Mouse (Mus musculus) limb, embryonic 14.5 days (tissue): ENCODE measurements around the gene Rnf25. TPM values are rescaled to one million over a fixed set of nuclear protein-coding genes. Genes with fewer than 3 reads are reported as not detected.

Experiments used
- ATAC-seq: fragments of 200-750 bp; cut with Nextera tagmentation; 2 replicates; pipeline ENCODE4 v1.8.0; 2017; ENCODE audit warnings: low read depth, moderate number of reproducible peaks, moderate TSS enrichment; ENCODE audit not compliant: low FRiP score
- DNase-seq: peaks from one replicate; pipeline ENCODE4 v3.0.0-alpha.2; 2015; ENCODE audit warnings: low spot score
- H3K27ac ChIP-seq: fragments of 300-500 bp; sonication (generic); replicated peaks from 2 replicates; pipeline ENCODE4 v1.5.1; 2014; ENCODE audit warnings: low read depth, mild to moderate bottlenecking, low read length, moderate library complexity, mixed read lengths
- H3K27me3 ChIP-seq: fragments of 300-500 bp; sonication (generic); 2 replicates; pipeline ENCODE4 v1.6.1; 2014; ENCODE audit warnings: low read length, mixed read lengths; ENCODE audit not compliant: control insufficient read depth, insufficient read depth
- H3K36me3 ChIP-seq: fragments of 300-500 bp; sonication (generic); 2 replicates; pipeline ENCODE4 v1.6.1; 2014; ENCODE audit warnings: mild to moderate bottlenecking, low read length, moderate library complexity, mixed read lengths; ENCODE audit not compliant: control insufficient read depth, insufficient read depth
- H3K4me1 ChIP-seq: fragments of 300-500 bp; sonication (generic); 2 replicates; pipeline ENCODE4 v1.6.1; 2014; ENCODE audit warnings: antibody characterized with exemption, low read length, mixed read lengths; ENCODE audit not compliant: control insufficient read depth, insufficient read depth
- H3K4me2 ChIP-seq: fragments of 300-500 bp; sonication (generic); replicated peaks from 2 replicates; pipeline ENCODE4 v1.6.1; 2014; ENCODE audit warnings: low read depth, mild to moderate bottlenecking, low read length, moderate library complexity; ENCODE audit not compliant: severe bottlenecking
- H3K4me3 ChIP-seq: fragments of 300-500 bp; sonication (generic); replicated peaks from 2 replicates; pipeline ENCODE4 v1.5.1; 2014; ENCODE audit warnings: low read length
- H3K9ac ChIP-seq: fragments of 300-500 bp; sonication (generic); 2 replicates; pipeline ENCODE4 v1.6.1; 2014; ENCODE audit warnings: mild to moderate bottlenecking, low read depth, low read length, moderate library complexity; ENCODE audit not compliant: severe bottlenecking
- H3K9me3 ChIP-seq: fragments of 300-500 bp; sonication (generic); 2 replicates; pipeline ENCODE4 v1.6.1; 2016; ENCODE audit warnings: low read length; ENCODE audit not compliant: control insufficient read depth
- POLR2A ChIP-seq: fragments of 200-500 bp; IDR thresholded peaks from 2 replicates; pipeline ENCODE4 v1.8.0; 2012; ENCODE audit warnings: inconsistent platforms, mild to moderate bottlenecking, moderate library complexity, borderline replicate concordance; ENCODE audit not compliant: insufficient read depth, insufficient read length; ENCODE audit errors: extremely low read depth
- WGBS: fragments of 180-500 bp; shearing (Covaris S2); extraction: QIAGEN DNeasy Blood & Tissue Kit; methylation state at CpG from one replicate; pipeline ENCODE4 v1.1.7; 2014; 5-methylcytosine and 5-hydroxymethylcytosine counted together
- polyA plus RNA-seq, 2 experiments: library from polyadenylated mRNA; depleted of rRNA in 1 of 2; stranded (reverse) in 1 of 2; unstranded in 1 of 2; fragments of >200 nt; fragmentation: Nextera tagmentation in 1 of 2; extraction: Ambion mirVana in 1 of 2; gene quantifications; 2 replicates each; pipeline versions ENCODE4 v1.2.1 to v1.2.3; 2012 to 2014

Rnf25 gene
- polyA plus RNA-seq, 2 experiments = 7.1 to 132 TPM

DNA sequence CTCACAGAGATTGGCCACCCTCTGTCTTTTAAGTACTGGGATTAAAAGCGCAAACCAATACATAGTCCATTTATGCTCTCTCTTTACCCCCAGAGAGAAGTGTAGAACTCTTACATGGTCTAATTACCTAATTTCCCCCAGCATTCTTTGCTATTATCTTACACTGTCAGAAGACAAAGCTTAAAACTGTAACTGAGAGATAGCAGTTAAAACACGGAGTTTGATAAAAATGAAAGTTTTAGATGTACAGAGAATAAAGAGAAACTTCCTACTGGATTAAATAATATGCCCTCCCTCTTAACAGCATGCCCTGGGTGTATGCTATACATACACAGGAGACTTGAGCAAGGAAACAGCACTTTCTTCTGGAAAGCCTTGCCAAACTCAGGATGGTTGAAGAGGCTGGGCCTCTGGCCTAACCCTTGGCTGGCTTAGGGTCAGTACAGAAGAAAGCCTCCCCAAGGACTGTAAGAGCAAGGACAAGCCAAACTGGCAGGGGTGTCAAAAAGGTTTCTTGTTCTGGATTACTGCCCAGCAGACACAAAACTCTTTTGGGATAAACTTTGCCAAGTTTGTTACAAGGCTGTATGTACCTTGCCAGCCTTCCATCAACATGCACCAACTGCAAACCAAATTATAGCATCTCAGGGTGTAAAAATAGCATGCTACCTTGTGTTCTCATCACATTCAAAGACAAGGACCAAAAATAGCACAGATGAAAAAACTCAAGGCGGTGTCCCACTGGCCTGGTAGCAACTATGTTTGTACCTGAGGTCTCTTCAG lies 16.4 kb downstream of the Rnf25 start:
- TF ChIP-seq POLR2A = no peak
- Histone ChIP-seq H3K27ac (no peak overlapping the region), H3K9me3 (no peaks in the 10 kb centered on the region), H3K36me3 (peaks cover 22% of the 10 kb centered on the region), H3K4me3 (no peak overlapping the region), H3K4me2 (no peak overlapping the region), H3K4me1 (peaks cover 12% of the 10 kb centered on the region; the same call in 1 of the 2 replicates), H3K27me3 (no peaks in the 10 kb centered on the region), H3K9ac (no peak overlapping the region)
- no peak for DNase-seq
- ATAC-seq = no peak
- WGBS = 92% methylated on average over 3 of the region's 3 CpGs

- no peak overlapping the region for H3K27ac ChIP-seq
- 82% methylated on average over 3 of the region's 3 CpGs for WGBS
- DNase-seq (no peak), ATAC-seq (no peak)
- peaks cover 41% of the 10 kb centered on the region for H3K36me3 ChIP-seq
- TF ChIP-seq POLR2A = no peak
- H3K9me3 ChIP-seq = no peaks in the 10 kb centered on the region
- no peaks in the 10 kb centered on the region for H3K27me3 ChIP-seq
- H3K9ac ChIP-seq = no peak overlapping the region
- H3K4me1 ChIP-seq = peaks cover 8% of the 10 kb centered on the region; the same call in 1 of the 2 replicates
- H3K4me2 ChIP-seq = no peak overlapping the region
- H3K4me3 ChIP-seq = no peak overlapping the region
These were observed 18.6 kb downstream of the Rnf25 start for GRCm38 (mm10) chr1:74582621-74583020.

DNA sequence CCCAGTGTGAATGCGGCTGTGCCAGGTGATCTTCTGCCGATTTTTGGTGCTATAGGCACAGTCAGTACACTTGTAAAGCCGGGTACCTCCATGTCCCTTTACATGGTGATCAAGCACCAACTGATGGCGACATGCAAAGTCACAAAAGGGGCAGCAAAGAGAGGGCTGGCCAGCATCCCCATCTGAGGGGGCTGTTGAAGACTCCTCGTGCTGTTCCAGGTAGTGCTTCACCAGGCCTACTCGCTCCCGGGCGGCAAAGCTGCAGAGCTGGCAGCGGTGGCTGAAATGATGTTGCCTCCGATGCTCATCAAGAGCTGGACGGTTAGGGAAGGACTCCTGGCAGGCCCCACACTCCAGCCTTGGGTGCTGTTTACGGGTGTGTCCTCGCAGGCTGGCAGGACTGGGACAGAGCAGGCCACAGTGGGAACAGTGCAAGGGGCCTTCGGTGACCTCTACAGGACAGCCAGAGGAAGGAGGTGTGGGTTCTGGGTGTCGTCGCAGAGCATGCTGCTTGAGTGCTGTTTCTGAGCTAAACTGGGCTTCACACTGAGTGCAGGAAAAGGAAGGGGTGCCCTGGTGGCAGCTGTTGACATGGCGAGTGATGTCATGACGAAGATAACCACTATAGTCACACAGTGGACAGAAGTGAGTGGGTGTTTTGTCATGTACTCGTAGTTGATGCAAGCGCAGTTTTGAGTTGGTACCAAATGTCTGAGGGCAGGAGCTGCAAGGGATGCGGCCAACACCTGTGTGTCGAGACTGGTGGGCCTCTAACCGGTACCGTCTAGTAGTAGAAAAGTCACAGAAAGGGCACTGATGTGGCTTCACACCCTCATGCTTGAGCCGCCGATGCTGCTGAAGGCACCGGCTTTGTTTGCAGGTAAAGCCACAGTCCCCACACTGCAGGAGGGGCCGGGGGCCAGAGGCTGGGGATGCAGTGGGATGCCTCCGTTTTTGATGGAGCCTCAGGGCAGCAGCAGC lies 31.2 kb downstream of the Rnf25 start:
- peaks cover 91% of the 10 kb centered on the region for H3K36me3 ChIP-seq
- WGBS = 88% methylated on average over 29 of the region's 29 CpGs
- DNase-seq = no peak
- no peak for TF ChIP-seq POLR2A
- H3K27me3 ChIP-seq = no peaks in the 10 kb centered on the region
- H3K9me3 ChIP-seq = no peaks in the 10 kb centered on the region
- no peak for ATAC-seq
- H3K9ac ChIP-seq = no peak overlapping the region
- no peak overlapping the region for H3K27ac ChIP-seq
- no peak overlapping the region for H3K4me3 ChIP-seq
- H3K4me2 ChIP-seq = no peak overlapping the region
- no peaks in the 10 kb centered on the region for H3K4me1 ChIP-seq

DNA sequence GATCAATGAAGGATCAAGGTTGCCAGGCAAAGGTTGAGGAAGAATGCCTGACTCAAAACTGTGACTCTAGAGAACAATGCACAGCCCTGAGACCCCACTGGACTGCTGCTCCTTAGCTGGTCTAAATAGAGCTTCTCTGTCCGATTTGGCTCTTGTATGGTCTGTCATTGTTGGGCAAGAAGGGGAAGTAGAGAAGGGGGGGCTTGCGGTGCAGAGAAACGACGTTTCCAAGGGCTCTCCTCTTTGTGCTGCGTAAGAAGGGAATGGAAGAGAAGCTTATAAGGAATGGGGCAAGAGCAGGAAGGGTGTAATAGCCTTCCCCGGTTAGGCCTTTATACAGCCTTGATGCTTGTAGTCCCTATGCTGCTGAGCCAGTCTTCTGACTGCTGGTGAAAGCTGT lies 35.4 kb downstream of the Rnf25 start:
- DNase-seq (no peak), ATAC-seq (no peak)
- H3K9ac ChIP-seq = no peak overlapping the region
- H3K9me3 ChIP-seq = no peaks in the 10 kb centered on the region
- H3K36me3 ChIP-seq = peaks cover 67% of the 10 kb centered on the region
- no peak overlapping the region for H3K4me2 ChIP-seq
- TF ChIP-seq POLR2A = no peak
- H3K27ac ChIP-seq = no peak overlapping the region
- no peaks in the 10 kb centered on the region for H3K27me3 ChIP-seq
- H3K4me3 ChIP-seq = no peak overlapping the region
- no peaks in the 10 kb centered on the region for H3K4me1 ChIP-seq
- 93% methylated on average over 6 of the region's 6 CpGs for WGBS

DNA sequence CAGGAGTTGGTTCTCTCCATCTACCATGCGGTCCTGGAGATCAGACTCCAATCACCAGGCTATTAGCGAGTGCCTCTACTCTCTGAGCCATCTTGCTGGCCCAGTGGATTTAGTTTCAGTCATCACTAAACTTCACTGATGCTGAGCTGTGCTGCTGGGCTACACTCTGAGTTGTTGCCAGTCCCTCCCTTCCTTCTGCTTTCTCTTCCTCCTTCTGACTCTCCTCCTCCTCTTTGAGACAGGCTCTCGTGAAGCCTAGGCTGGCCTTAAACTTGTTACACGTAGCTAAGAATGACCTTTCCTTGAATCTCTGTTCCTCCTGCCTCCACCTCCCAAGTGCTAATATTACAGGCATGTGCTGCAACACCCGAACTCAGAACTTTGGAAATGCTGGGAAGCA lies 42.1 kb downstream of the Rnf25 start:
- no peaks in the 10 kb centered on the region for H3K27me3 ChIP-seq
- no peaks in the 10 kb centered on the region for H3K9me3 ChIP-seq
- no peak overlapping the region for H3K27ac ChIP-seq
- H3K9ac ChIP-seq = no peak overlapping the region
- no peak overlapping the region for H3K4me2 ChIP-seq
- H3K4me3 ChIP-seq = no peak overlapping the region
- DNase-seq (no peak), ATAC-seq (no peak)
- WGBS = 75% methylated on average over 5 of the region's 5 CpGs
- no peak for TF ChIP-seq POLR2A
- H3K36me3 ChIP-seq = peaks cover 7% of the 10 kb centered on the region; the same call in 1 of the 2 replicates
- no peaks in the 10 kb centered on the region for H3K4me1 ChIP-seq
